Mouse (Mus musculus): ENCODE measurements at regions not wholly inside any gene's neighbourhood (a gene's known extent, or its start where the extent isn't known, plus 50 kb on each side); places are given as distances from the start of the nearest gene placed in this dataset.

DNA sequence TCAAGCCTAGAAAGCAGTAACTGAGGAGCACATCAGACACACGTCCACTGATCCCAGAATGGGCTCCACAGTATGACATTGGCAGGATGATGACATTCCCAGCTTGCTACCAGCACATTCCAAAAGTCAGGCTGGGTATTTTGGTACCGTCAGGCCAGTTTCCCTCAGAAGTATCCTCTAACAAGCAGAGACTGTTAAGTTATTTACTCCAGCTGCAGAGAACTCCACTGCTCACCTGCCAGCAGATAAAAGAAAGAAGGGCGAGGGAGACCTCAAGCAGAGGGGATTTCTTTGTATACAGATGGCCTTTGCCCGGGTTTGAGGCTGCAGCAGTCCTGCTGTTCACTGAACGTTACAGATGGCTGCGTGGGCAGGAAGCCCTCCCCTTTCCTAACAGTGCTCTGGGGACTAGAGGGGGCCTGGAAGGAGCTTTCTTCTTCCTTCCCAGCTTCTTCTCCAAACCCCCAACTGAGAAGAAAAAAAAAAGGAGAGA is 175.2 kb upstream of the Meox2 start:
- in situ Hi-C loops (cut with MboI; ENCODE audit: low pct_ligation_motif_present, low pct_unique_long_range_greater_than_20kb, low sequenced_read_pairs): loop anchor here (10.0 kb wide), 1 partner anchor 208 kb away; no protein-coding TSS in a partner anchor

DNA sequence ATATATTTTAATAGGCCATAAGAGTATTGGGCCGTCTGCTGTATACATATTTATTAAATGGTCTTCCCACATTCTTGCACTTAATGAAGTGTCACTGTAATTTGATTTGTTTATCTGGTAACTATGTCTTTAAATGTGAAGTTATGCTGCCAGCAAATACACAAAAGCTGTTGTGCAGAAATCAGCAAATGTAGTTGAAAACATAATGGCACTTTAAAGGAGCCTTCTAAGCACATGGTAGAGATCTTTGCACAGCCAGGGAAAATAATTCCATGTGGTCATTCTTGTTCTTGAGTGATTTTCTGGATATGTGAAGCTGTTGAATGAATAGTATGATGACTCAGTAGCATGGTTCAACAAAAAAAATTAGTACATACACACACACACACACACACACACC is 164.4 kb upstream of the Meox2 start:
- Histone ChIP-seq H3K9ac (ENCODE audit: insufficient read depth, low read depth) (no peak overlapping the region), H3K4me3 (replicated peaks in 1 of 3; ENCODE audit: low read depth in 2 of 3, low read length in 2 of 3, poor library complexity in 1 of 3) (no peak overlapping the region), H3K9me3 (replicated peaks; ENCODE audit: low read length) (no peaks in the 10 kb centered on the region), H3K27me3 (replicated peaks) (no peaks in the 10 kb centered on the region), H3K36me3 (replicated peaks in 1 of 2; ENCODE audit: control insufficient read depth in 1 of 2, insufficient read depth in 1 of 2, low read length in 1 of 2) (no peaks in the 10 kb centered on the region), H3K4me2 (ENCODE audit: insufficient read depth, low read depth, poor library complexity, severe bottlenecking) (no peak overlapping the region), H3K79me2 (replicated peaks; ENCODE audit: control insufficient read depth, extremely low read depth, insufficient read depth, poor library complexity, severe bottlenecking) (no peaks in the 10 kb centered on the region), H3K27ac (ENCODE audit: insufficient read depth, low read depth) (no peak overlapping the region), H3K4me1 (ENCODE audit: control insufficient read depth in 1 of 2, insufficient read depth in 2 of 2) (no peaks in the 10 kb centered on the region)
- in situ Hi-C loops (cut with MboI; ENCODE audit: low pct_ligation_motif_present, low pct_unique_long_range_greater_than_20kb, low sequenced_read_pairs): no loop called here
- TF ChIP-seq BHLHE40 (IDR thresholded peaks at IDR 0.05; ENCODE audit: low read depth, low read length) (no peak), SMC3 (IDR thresholded peaks at IDR 0.05; ENCODE audit: low read depth, low read length) (no peak), ZMIZ1 (IDR thresholded peaks at IDR 0.05; ENCODE audit: low read depth, low read length) (no peak), MAFK (IDR thresholded peaks at IDR 0.05; ENCODE audit: insufficient replicate concordance, low read length) (no peak), HCFC1 (IDR thresholded peaks at IDR 0.05; ENCODE audit: low read depth, low read length) (no peak)
- dilution Hi-C loops (cut with MboI; ENCODE audit: extremely low pct_ligation_motif_present, extremely low pct_unique_long_range_greater_than_20kb, low sequenced_read_pairs): no loop called here
- DNase-seq (ENCODE audit: extremely low read depth): no peak

More for the DNA sequence above, 175.2 kb upstream of the Meox2 start:
- no peak overlapping the region for H3K4me2 ChIP-seq (ENCODE audit: insufficient read depth, low read depth, poor library complexity, severe bottlenecking)
- dilution Hi-C loops (cut with MboI; ENCODE audit: extremely low pct_ligation_motif_present, extremely low pct_unique_long_range_greater_than_20kb, low sequenced_read_pairs): no loop called here
- H3K9ac ChIP-seq (ENCODE audit: insufficient read depth, low read depth): no peak overlapping the region
- H3K27me3 ChIP-seq (replicated peaks): no peaks in the 10 kb centered on the region
- peak; percentile 30 for DNase-seq (ENCODE audit: extremely low read depth)
- H3K36me3 ChIP-seq (replicated peaks in 1 of 2; ENCODE audit: control insufficient read depth in 1 of 2, insufficient read depth in 1 of 2, low read length in 1 of 2): no peaks in the 10 kb centered on the region
- no peaks in the 10 kb centered on the region for H3K9me3 ChIP-seq (replicated peaks; ENCODE audit: low read length)
- peaks cover 0 to 35% of the 10 kb centered on the region in 2 experiments; a peak in 2 of 4 replicates for H3K4me1 ChIP-seq (ENCODE audit: control insufficient read depth in 1 of 2, insufficient read depth in 2 of 2)
- H3K79me2 ChIP-seq (replicated peaks; ENCODE audit: control insufficient read depth, extremely low read depth, insufficient read depth, poor library complexity, severe bottlenecking): no peaks in the 10 kb centered on the region
- no peak overlapping the region for H3K27ac ChIP-seq (ENCODE audit: insufficient read depth, low read depth)
- H3K4me3 ChIP-seq (replicated peaks in 1 of 3; ENCODE audit: low read depth in 2 of 3, low read length in 2 of 3, poor library complexity in 1 of 3): no peak overlapping the region
- TF ChIP-seq TBP (conservative IDR thresholded peaks at IDR 0.05; ENCODE audit: low read depth, low read length): no peak
- no peak for TF ChIP-seq E2F4 (IDR thresholded peaks at IDR 0.05; ENCODE audit: insufficient replicate concordance, low read depth, low read length)
- no peak for TF ChIP-seq PAX5 (IDR thresholded peaks at IDR 0.05; ENCODE audit: low read length)
- TF ChIP-seq CHD2 (IDR thresholded peaks at IDR 0.05; ENCODE audit: low read length): no peak
- 0 out of 2 replicates have a peak, but pooled peaks have one; percentile 59 for TF ChIP-seq MAZ (IDR thresholded peaks at IDR 0.05; ENCODE audit: low read depth, low read length)
- peak; percentile 29; the same call in 1 of the 2 replicates for TF ChIP-seq TCF12 (IDR thresholded peaks at IDR 0.05; ENCODE audit: low read depth, low read length)
- no peak for TF ChIP-seq NRF1 (IDR thresholded peaks at IDR 0.05; ENCODE audit: low read depth, low read length)
- no peak for TF ChIP-seq HCFC1 (IDR thresholded peaks at IDR 0.05; ENCODE audit: low read depth, low read length)
- no peak for TF ChIP-seq SIN3A (IDR thresholded peaks at IDR 0.05; ENCODE audit: low read length)
- TF ChIP-seq UBTF (IDR thresholded peaks at IDR 0.05; ENCODE audit: low read depth, low read length): no peak
- TF ChIP-seq KAT2A (IDR thresholded peaks at IDR 0.05; ENCODE audit: insufficient replicate concordance, low read length): no peak
- TF ChIP-seq ELF1 (IDR thresholded peaks at IDR 0.05; ENCODE audit: low read depth, low read length): no peak
- no peak for TF ChIP-seq CHD1 (IDR thresholded peaks at IDR 0.05; ENCODE audit: low read depth, low read length)
- peak; percentile 36 for TF ChIP-seq EP300 (IDR thresholded peaks at IDR 0.05; ENCODE audit: low read length)
- peak; percentile 41; the same call in 1 of the 2 replicates for TF ChIP-seq ETS1 (conservative IDR thresholded peaks at IDR 0.05; ENCODE audit: low read depth, low read length)
- 0 out of 2 replicates have a peak, but pooled peaks have one; percentile 12 for TF ChIP-seq BHLHE40 (IDR thresholded peaks at IDR 0.05; ENCODE audit: low read depth, low read length)
- no peak for TF ChIP-seq ZC3H11A (IDR thresholded peaks at IDR 0.05; ENCODE audit: low read depth, low read length)
- TF ChIP-seq JUND (conservative IDR thresholded peaks at IDR 0.05; ENCODE audit: low read depth, low read length): no peak
- peak; percentile 56; the same call in 1 of the 2 replicates for TF ChIP-seq ZNF384 (IDR thresholded peaks at IDR 0.05; ENCODE audit: low read depth, low read length)
